Mouse (Mus musculus) cortical plate, adult 2 months (tissue): ENCODE measurements around the gene Pla2r1.

Source experiments
- CTCF ChIP-seq: fragments of 200-500 bp; IDR thresholded peaks from 2 replicates; pipeline ENCODE4 v1.5.1; 2011; ENCODE audit warnings: mild to moderate bottlenecking, control low read depth, low read length; ENCODE audit not compliant: insufficient read depth; ENCODE audit errors: extremely low read depth
- POLR2A ChIP-seq: fragments of 200-500 bp; IDR thresholded peaks from 2 replicates; pipeline ENCODE4 v1.6.1; 2011; ENCODE audit warnings: mild to moderate bottlenecking, low read length, control low read depth; ENCODE audit not compliant: insufficient read depth; ENCODE audit errors: extremely low read depth

DNA sequence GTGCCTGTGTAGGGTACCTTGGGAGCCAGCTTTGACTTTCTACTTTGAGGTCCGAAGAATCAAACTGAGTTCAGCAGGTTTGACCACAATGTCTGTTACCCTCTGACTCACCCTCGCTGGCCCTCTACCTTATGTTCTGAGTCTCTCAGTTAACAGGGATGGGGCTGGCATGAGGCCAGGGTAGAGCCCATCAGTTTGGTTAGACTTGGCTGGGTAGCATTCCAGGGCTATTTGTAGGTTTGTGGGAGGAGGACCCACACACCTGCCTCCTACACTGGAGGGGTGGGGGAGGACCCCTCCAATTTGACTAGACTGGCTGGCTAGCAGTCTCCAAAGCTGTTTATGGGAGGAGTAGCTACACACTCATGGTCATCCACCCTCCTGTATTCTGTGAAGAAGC is 47.8 kb upstream of the Pla2r1 start:
- no peak for TF ChIP-seq POLR2A
- TF ChIP-seq CTCF: no peak
